Mouse (Mus musculus): Measurements from ENCODE around the gene Blm.
"Not testable (repeated sequence)": the region's sequence is repeated elsewhere in the genome, so short reads cannot be mapped to it uniquely, and the experiment has no call there.

Gene Blm

DNA sequence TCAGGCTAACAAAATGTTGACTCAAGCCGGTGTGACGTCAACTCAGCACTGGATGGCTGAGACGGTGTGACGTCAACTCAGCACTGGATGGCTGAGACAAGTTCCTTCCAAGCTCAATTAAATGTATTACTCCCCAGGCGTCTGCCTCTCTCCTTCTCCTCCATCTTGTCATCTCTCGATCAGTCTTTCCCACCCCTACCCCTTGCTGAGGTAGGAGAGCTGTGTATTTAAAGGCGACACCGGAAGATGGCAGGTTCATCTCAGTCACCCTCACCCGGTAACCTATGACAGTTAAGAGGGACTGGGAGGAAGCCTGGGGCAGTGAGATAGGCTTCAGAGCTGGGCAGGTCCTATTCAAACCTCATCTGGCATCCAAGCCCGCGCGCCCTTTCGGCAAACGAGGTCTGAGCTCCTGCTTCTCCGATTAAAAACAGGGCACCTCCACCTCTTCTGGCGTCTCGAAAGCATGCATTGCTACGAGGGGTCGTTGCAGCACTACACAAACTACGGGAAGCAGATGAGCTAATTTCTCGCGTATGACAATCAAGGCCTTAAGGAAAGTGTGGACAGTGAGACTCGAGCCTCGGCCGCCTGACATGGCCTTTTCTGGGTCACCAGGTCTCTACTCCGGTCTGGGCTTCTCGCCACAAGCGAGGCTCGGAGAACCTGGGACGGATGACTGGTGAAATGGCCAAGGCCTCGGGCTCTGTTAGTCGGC lies 469 bp downstream of the Blm start:
- peak in 1 of 2 experiments; percentile 10 for DNase-seq (ENCODE audit: low spot score in 2 of 2)

DNA sequence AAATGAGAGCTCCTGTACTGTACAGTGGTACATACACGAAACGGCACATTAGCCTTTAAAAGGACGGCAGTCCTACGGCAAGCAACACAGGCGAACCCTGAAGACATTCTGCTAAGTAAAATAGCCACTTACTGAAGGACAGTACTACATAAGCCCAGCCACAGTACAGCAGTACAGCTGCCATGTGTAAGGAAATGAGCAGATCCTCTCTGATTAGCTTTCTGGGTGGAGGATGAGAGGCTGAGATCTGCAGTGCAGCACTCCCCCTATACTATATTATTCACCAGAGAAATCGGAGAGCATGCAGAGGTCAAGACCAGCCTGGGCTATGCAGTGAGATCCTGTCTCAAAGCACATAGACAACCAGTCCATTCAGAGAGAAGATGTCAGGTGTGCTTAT lies 3.8 kb downstream of the Blm start:
- no peak for DNase-seq (ENCODE audit: low spot score in 2 of 2)

GRCm38 (mm10) chr7:80530646-80531045 lies 4.3 kb downstream of the Blm start:
- DNase-seq (ENCODE audit: low spot score in 2 of 2), result no peak

- DNase-seq (ENCODE audit: low spot score in 2 of 2), result no peak
Measured at GRCm38 (mm10) chr7:80526698-80527097, 8.2 kb downstream of the Blm start.

DNA sequence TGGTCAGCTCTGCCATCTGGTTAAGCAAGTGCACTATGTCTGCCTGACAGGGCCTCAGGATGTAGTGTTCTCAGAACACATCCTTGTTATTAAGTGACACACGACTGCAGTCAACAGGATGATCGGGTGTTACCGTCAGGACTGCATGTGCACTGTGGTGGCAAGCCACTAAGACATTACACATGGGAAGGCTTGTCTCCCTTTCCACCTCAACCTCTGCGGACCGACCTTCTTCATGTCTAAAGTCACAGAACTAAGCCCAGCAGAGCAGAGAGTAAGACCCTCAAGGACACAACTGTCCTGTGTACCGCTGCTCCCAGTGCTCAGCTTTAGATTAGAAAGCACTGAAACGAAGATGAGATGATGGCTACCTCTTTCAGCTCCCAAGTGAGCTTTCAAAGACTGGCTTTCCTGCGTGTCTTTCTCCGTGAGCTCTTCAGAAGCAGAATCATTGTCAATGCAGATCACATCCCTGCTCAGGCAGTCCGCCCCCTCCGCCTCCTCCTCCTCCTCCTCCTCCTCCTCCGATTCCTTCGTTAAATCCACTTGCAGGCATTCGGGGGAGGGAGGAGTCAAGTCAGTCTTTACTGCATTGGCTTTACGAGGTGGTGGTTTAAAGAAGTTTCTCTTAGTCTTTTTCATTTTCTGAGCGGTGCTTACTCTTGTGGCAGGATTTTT lies 22.4 kb downstream of the Blm start:
- DNase-seq (ENCODE audit: low spot score in 2 of 2), result no peak

- not testable (repeated sequence) for DNase-seq (ENCODE audit: low spot score in 2 of 2)
Measured at GRCm38 (mm10) chr7:80507697-80508096, 27.2 kb downstream of the Blm start.

GRCm38 (mm10) chr7:80506007-80506406 lies 28.9 kb downstream of the Blm start:
- DNase-seq (ENCODE audit: low spot score in 2 of 2), result no peak

GRCm38 (mm10) chr7:80504920-80505319 lies 30.0 kb downstream of the Blm start:
- no peak for DNase-seq (ENCODE audit: low spot score in 2 of 2)

DNA sequence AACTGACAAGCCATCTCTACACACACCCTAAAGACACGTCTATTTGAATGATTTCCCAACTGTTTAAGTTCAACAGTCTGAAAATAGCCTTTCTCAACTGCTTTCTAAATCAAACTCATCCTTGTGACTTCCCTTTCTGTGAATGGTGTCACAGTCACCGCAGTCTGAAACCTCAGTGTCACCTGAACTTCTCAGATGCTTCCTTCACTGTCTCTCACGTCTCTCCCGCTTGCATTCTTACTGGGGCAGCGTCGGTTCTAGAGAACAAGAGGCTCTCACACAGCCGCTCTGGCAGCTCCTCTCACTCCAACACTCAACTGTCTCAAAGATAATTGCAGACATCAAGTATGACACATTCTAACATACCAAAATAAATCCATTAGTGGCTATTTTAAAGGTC lies 33.9 kb downstream of the Blm start:
- DNase-seq (ENCODE audit: low spot score in 2 of 2), result no peak

DNA sequence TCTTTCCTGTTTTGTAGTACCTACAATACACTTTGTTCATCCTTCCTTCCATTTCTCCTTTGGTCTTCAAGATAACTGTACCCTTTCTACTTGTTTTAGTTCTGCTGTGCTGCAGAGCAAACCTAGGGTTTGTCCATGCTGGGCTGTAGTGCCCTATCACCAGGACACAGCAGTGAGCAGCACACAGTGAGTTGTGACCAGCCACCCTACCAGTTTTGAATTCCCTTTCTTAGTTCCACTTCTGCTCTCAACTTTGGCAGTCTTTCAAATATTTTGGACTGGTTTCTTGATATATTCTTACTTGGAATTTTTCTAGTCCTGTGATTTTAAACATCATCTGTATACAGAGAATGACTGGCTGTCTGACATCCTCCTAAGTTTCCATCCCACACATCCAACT lies 34.8 kb downstream of the Blm start:
- no peak for DNase-seq (ENCODE audit: low spot score in 2 of 2)

- no peak for DNase-seq (ENCODE audit: low spot score in 2 of 2)
Measured at GRCm38 (mm10) chr7:80499190-80499962, 35.5 kb downstream of the Blm start.

GRCm38 (mm10) chr7:80496656-80497055 lies 38.3 kb downstream of the Blm start:
- DNase-seq (ENCODE audit: low spot score in 2 of 2), result no peak

DNA sequence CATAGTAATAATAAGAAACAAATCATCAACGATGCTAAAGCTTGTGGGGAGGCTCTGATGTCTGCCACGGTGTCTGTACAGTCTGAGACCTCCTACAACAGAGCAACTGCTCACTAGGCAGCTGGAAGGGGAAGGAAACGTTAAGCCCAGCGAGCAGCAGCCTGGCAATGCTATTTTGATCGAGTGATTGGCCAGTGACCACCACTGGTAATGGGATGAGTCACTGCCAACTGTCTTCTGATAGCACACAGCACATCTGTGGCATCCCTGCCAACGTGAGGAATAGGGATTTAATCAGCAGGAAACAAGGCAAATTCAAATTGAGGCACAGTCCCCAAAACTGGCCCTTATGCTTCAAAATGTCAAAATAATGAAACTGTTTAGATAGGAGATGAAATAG lies 39.7 kb downstream of the Blm start:
- no peak for DNase-seq (ENCODE audit: low spot score in 2 of 2)

DNA sequence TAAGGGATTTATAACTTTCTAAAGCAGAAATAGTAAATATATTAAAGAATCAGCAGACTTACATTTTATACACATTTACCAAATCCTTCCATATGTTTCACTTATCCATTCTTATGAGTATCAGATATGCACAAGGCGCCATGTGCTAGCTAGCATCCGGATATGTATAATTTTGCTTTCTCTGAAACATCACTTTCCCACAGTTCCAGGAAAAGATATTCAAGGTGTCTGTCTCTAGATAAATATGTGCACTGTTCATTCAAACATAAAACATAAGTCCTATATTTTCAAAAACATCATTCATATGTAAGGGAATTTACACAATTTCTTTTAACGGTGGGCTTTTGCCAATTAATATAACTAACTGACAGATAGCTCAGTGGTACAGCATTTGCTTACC lies 42.9 kb downstream of the Blm start:
- DNase-seq (ENCODE audit: low spot score in 2 of 2), result no peak

GRCm38 (mm10) chr7:80491086-80491485 lies 43.8 kb downstream of the Blm start:
- DNase-seq (ENCODE audit: low spot score in 2 of 2), result no peak

GRCm38 (mm10) chr7:80490351-80490750 lies 44.6 kb downstream of the Blm start:
- DNase-seq (ENCODE audit: low spot score in 2 of 2), result no peak

- no peak for DNase-seq (ENCODE audit: low spot score in 2 of 2)
Measured at GRCm38 (mm10) chr7:80489445-80489844, 45.5 kb downstream of the Blm start.

DNA sequence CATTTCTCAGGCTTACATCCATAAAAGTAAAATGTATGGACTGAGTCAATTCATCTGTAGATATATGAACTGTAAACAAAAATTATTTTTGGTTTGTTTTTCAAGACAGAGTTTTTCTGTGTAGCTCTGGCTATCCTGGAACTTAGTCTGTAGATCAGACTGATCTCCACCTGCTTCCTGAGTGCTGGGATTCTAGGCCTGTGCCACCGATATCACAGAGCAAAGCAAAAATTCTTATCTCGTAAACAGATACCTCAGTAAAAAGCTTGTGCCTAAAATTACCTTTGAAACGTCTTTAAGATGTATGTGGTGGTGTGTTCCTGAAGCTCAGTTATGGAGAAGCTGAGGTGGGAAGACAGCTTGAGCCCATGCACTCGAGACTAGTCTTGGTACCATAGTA lies 47.7 kb downstream of the Blm start:
- DNase-seq (ENCODE audit: low spot score in 2 of 2), result no peak

- no peak for DNase-seq (ENCODE audit: low spot score in 2 of 2)
Measured at GRCm38 (mm10) chr7:80480097-80480496, 54.8 kb downstream of the Blm start.

GRCm38 (mm10) chr7:80473837-80474236 lies 61.1 kb downstream of the Blm start:
- no peak for DNase-seq (ENCODE audit: low spot score in 2 of 2)

- no peak for DNase-seq (ENCODE audit: low spot score in 2 of 2)
Measured at GRCm38 (mm10) chr7:80468851-80469250, 66.1 kb downstream of the Blm start.

- no peak for DNase-seq (ENCODE audit: low spot score in 2 of 2)
Measured at GRCm38 (mm10) chr7:80467334-80467733, 67.6 kb downstream of the Blm start.

DNA sequence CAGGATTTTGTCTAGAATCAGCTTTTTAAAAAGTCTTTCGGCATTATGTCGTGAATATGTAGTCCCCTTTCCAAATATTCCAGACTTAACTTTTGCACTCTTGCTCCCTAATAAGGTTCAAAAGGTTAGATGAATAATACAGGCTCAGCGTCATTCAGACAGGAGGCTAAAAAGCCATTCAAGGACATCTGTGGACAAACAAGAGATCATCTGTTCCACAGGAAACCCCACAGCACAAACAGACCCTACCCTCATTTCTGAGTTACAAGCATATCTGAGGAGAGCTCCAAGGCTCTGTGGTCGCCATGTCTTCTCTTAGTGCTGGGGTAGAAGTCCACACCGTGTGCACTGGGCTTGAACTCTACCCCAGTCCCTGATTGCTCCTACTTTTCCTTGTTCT lies 70.1 kb downstream of the Blm start:
- DNase-seq (ENCODE audit: low spot score in 2 of 2), result no peak

All from cerebellum, postnatal 4 days (tissue).